Mouse (Mus musculus) cerebellum, adult 2 months (tissue): ENCODE results near the gene Wwox.

Experiments
- CTCF ChIP-seq: fragments of 200-500 bp; IDR thresholded peaks from 2 replicates; pipeline ENCODE4 v1.5.1; 2011; ENCODE audit warnings: low read depth, mild to moderate bottlenecking, control low read depth, low read length, moderate library complexity, borderline replicate concordance; ENCODE audit not compliant: insufficient read depth
- POLR2A ChIP-seq: fragments of 200-500 bp; IDR thresholded peaks from 2 replicates; pipeline ENCODE4 v1.6.1; 2011; ENCODE audit warnings: low read length, control low read depth, borderline replicate concordance; ENCODE audit not compliant: insufficient read depth

GRCm38 (mm10) chr8:115033194-115033593 lies 593.7 kb downstream of the Wwox start:
- no peak for TF ChIP-seq CTCF
- no peak for TF ChIP-seq POLR2A
